Mouse (Mus musculus) left cerebral cortex, adult 8-10 months (tissue): ENCODE results near the gene Mterf1a. TPM values are rescaled to one million over a fixed set of nuclear protein-coding genes. Genes with fewer than 3 reads are reported as not detected.
"Not testable (repeated sequence)": the region's sequence is repeated elsewhere in the genome, so short reads cannot be mapped to it uniquely, and the experiment has no call there.

Experiments used
- DNase-seq, 2 experiments: peaks; one replicate each; pipeline ENCODE4 v3.0.0; 2022; ENCODE audit warnings: low spot score in 2 of 2
- total RNA-seq, 4 experiments: library from RNA; stranded (reverse); gene quantifications; 2 replicates each; pipeline ENCODE4 v1.2.4; 2022

The Mterf1a gene
- total RNA-seq = 10 to 100 TPM in 1 of 4 experiments, 1 to 10 TPM in 3; 7.4 to 11.1 (median 8.7) TPM

- DNase-seq = peak; percentile 10 to 16
These were observed at the start of gene Mterf1a for GRCm38 (mm10) chr5:3893459-3894293. Mterf1a (minus strand) TSS chr5:3893933.

- DNase-seq = not testable (repeated sequence)
These were observed 49.4 kb upstream of the Mterf1a start for GRCm38 (mm10) chr5:3943169-3943568.

- no peak for DNase-seq
These were observed 47.5 kb upstream of the Mterf1a start for GRCm38 (mm10) chr5:3941240-3941639.

GRCm38 (mm10) chr5:3939335-3939734 lies 45.6 kb upstream of the Mterf1a start:
- DNase-seq = no peak

GRCm38 (mm10) chr5:3938905-3939304 lies 45.2 kb upstream of the Mterf1a start:
- DNase-seq = no peak

- no peak for DNase-seq
These were observed 42.2 kb upstream of the Mterf1a start for GRCm38 (mm10) chr5:3935778-3936554.

- DNase-seq = no peak
These were observed 41.5 kb upstream of the Mterf1a start for GRCm38 (mm10) chr5:3935266-3935665.

- no peak for DNase-seq
These were observed 39.8 kb upstream of the Mterf1a start for GRCm38 (mm10) chr5:3933551-3933950.

- DNase-seq = no peak
These were observed 37.9 kb upstream of the Mterf1a start for GRCm38 (mm10) chr5:3931636-3932035.

- no peak for DNase-seq
These were observed 37.0 kb upstream of the Mterf1a start for GRCm38 (mm10) chr5:3930760-3931159.

- DNase-seq = no peak
These were observed 34.9 kb upstream of the Mterf1a start for GRCm38 (mm10) chr5:3928690-3929046.

GRCm38 (mm10) chr5:3927801-3928689 lies 34.3 kb upstream of the Mterf1a start, which contains the start of gene Akap9:
Akap9 (plus strand) TSS chr5:3928054.
- peak; percentile 50 to 54 for DNase-seq

- no peak for DNase-seq
These were observed 32.9 kb upstream of the Mterf1a start for GRCm38 (mm10) chr5:3926666-3927065.

GRCm38 (mm10) chr5:3922350-3922749 lies 28.6 kb upstream of the Mterf1a start:
- no peak for DNase-seq

GRCm38 (mm10) chr5:3905471-3905870 lies 11.7 kb upstream of the Mterf1a start:
- no peak for DNase-seq

- DNase-seq = not testable (repeated sequence)
These were observed 524 bp upstream of the Mterf1a start for GRCm38 (mm10) chr5:3894294-3894619.

GRCm38 (mm10) chr5:3889201-3889600 lies 4.5 kb downstream of the Mterf1a start:
- DNase-seq = no peak

GRCm38 (mm10) chr5:3886862-3887261 lies 6.9 kb downstream of the Mterf1a start:
- DNase-seq = not testable (repeated sequence)

GRCm38 (mm10) chr5:3873485-3873884 lies 20.2 kb downstream of the Mterf1a start:
- no peak for DNase-seq

- DNase-seq = no peak
These were observed 21.4 kb downstream of the Mterf1a start for GRCm38 (mm10) chr5:3872348-3872747.

- no peak for DNase-seq
These were observed 23.6 kb downstream of the Mterf1a start for GRCm38 (mm10) chr5:3870161-3870560.
